Mouse (Mus musculus): Measurements from ENCODE around the gene Gm960.

GRCm38 (mm10) chr19:4720671-4721244, 22.3 kb upstream of the Gm960 start:
- no peak for TF ChIP-seq CTCF (IDR thresholded peaks at IDR 0.05; ENCODE audit: control insufficient read depth, insufficient read depth, insufficient read length)
- no peak for TF ChIP-seq MYOD1 (IDR thresholded peaks at IDR 0.05; ENCODE audit: control insufficient read depth, insufficient read length, low read depth)
- TF ChIP-seq USF1 (IDR thresholded peaks at IDR 0.05; ENCODE audit: low read depth) = no peak
